Mouse (Mus musculus) E14TG2a.4 (cell line): ENCODE results near the gene Gpr27.

Experiments used
- H3K27me3 ChIP-seq: 2 replicates; pipeline ENCODE4 v1.6.1; 2014; ENCODE audit warnings: low read length, control low read depth; ENCODE audit not compliant: insufficient read depth
- H3K36me3 ChIP-seq: 2 replicates; pipeline ENCODE4 v1.6.1; 2014; ENCODE audit warnings: low read length, control low read depth; ENCODE audit not compliant: insufficient read depth
- H3K4me1 ChIP-seq: replicated peaks from 2 replicates; pipeline ENCODE4 v1.6.1; 2014; ENCODE audit warnings: low read depth, low read length, control low read depth
- H3K4me3 ChIP-seq: replicated peaks from 2 replicates; pipeline ENCODE4 v1.5.1; 2014; ENCODE audit warnings: mild to moderate bottlenecking, low read length
- H3K9me3 ChIP-seq: 2 replicates; pipeline ENCODE4 v1.6.1; 2014; ENCODE audit warnings: low read length, control low read depth
- CTCF ChIP-seq: conservative IDR thresholded peaks from 2 replicates; pipeline ENCODE4 v1.5.1; 2014; ENCODE audit warnings: low read length
- NANOG ChIP-seq: IDR thresholded peaks from 2 replicates; pipeline ENCODE4 v1.6.1; 2014; ENCODE audit warnings: borderline replicate concordance, low read length, mixed read lengths
- POU5F1 ChIP-seq: IDR thresholded peaks from 2 replicates; pipeline ENCODE4 v1.6.1; 2014; ENCODE audit warnings: low read length, borderline replicate concordance

Gene Gpr27

DNA sequence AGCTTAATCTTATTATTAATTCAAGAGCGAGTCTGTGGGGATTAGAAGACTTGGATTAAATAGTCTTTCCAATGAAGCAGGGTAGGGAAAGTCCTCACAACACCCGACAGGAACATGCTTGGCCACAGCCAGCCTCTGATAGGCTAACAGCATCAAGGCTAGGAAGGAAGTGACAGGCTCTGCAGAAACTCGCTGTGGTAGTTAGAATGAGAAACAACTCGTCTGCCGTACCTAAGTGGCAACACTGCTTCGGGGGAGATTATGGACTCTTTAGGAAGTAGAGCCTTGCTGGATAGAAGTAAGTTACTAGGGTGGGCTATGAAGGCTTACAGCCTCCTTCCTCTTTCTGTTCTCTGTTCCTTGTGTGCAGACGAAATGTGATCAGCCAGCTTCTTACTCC is 37.0 kb upstream of the Gpr27 start:
- H3K4me1 ChIP-seq = no peaks in the 10 kb centered on the region
- peaks cover 7% of the 10 kb centered on the region for H3K27me3 ChIP-seq
- no peaks in the 10 kb centered on the region for H3K9me3 ChIP-seq
- TF ChIP-seq POU5F1 = no peak
- TF ChIP-seq NANOG = no peak
- TF ChIP-seq CTCF = no peak
- no peak overlapping the region for H3K4me3 ChIP-seq
- no peaks in the 10 kb centered on the region for H3K36me3 ChIP-seq

DNA sequence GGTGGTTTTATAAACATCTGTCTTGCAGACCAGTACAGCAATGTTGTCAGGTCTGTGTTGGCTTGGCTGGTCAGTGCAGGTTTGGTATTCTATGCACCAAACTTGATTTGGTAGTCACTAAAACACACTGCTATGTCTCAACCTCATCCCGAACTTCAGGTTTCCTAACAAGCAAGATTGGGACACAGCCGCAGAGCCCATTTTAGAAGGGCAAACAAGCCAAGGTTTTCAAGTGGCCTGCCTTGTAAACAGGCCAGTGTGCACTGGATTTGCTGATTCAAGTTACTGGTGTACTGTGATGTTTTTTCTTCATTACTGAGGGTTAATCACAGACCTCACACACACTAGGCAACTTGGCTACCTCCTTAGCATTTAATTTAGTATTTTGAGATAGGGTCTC is 36.4 kb upstream of the Gpr27 start:
- no peak overlapping the region for H3K4me3 ChIP-seq
- peaks cover 7% of the 10 kb centered on the region for H3K27me3 ChIP-seq
- H3K4me1 ChIP-seq = no peaks in the 10 kb centered on the region
- no peaks in the 10 kb centered on the region for H3K36me3 ChIP-seq
- TF ChIP-seq NANOG (no peak), POU5F1 (no peak), CTCF (no peak)
- H3K9me3 ChIP-seq = no peaks in the 10 kb centered on the region

DNA sequence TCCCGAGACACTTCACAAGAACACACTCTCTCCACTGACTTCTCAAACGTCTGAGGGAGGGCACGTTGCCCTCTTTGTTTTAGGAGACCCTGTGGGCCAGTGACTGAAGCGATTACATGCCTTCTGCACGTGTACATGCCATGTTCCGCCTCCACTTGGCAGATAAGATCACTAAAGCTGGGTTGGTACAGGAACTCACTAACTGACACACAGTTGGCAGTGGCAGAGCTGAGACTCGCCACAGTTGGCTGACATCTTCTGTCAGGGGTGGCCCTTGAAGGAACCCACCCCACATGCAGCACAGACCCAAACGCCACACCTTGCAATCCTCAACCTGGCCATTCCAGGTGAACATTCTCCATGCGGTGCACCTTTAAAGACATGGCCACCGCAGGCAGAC is 33.9 kb upstream of the Gpr27 start:
- H3K36me3 ChIP-seq = no peaks in the 10 kb centered on the region
- no peaks in the 10 kb centered on the region for H3K9me3 ChIP-seq
- no peak overlapping the region for H3K4me3 ChIP-seq
- no peak for TF ChIP-seq NANOG
- TF ChIP-seq POU5F1 = no peak
- no peak for TF ChIP-seq CTCF
- peaks cover 12% of the 10 kb centered on the region for H3K27me3 ChIP-seq
- no peaks in the 10 kb centered on the region for H3K4me1 ChIP-seq

DNA sequence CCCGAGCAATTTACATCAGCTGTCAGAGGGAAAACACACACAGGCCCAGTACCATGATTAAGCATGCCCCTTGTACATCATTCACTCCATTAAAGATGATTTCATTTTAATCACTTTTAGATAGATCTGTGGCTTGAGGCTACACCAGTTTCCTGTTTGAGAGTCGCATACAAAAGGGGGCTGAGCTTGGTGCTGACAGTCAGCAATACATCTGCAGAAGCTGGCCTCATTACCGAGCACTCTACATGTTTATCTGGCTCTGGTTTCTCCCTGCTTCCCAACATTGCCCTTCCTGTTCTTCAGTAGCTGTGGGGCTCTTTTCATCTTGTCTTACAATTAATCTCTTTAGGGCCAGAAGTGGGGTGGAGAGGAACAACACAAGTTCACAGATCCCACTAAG is 32.0 kb upstream of the Gpr27 start:
- Histone ChIP-seq H3K4me3 (no peak overlapping the region), H3K27me3 (peaks cover 30% of the 10 kb centered on the region), H3K4me1 (no peaks in the 10 kb centered on the region), H3K9me3 (no peaks in the 10 kb centered on the region), H3K36me3 (no peaks in the 10 kb centered on the region)
- no peak for TF ChIP-seq NANOG
- no peak for TF ChIP-seq POU5F1
- TF ChIP-seq CTCF = no peak

DNA sequence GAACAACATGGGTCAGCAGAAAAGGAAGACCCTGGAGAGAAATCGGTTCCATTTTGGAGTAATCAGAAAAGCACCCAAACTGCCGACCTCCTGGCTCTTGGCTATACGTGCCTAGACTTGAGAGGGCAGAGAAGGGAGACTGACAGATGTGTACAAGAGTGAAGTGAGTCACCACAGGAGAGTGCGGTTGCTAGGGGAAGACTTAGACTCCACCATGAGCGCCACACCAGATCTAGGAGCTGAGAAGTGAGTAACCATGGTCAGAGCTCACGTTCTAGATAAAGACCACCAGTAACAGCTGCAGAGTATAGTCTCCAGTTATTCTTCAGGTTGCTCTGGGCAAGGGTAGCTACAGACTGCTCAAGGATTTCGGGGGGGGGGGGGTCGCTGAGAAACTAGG is 29.2 kb upstream of the Gpr27 start:
- H3K4me3 ChIP-seq = no peak overlapping the region
- H3K27me3 ChIP-seq = peaks cover 48% of the 10 kb centered on the region
- TF ChIP-seq POU5F1 (no peak), NANOG (no peak), CTCF (no peak)
- H3K9me3 ChIP-seq = no peaks in the 10 kb centered on the region
- no peaks in the 10 kb centered on the region for H3K36me3 ChIP-seq
- peaks cover 13% of the 10 kb centered on the region; the same call in 1 of the 2 replicates for H3K4me1 ChIP-seq

DNA sequence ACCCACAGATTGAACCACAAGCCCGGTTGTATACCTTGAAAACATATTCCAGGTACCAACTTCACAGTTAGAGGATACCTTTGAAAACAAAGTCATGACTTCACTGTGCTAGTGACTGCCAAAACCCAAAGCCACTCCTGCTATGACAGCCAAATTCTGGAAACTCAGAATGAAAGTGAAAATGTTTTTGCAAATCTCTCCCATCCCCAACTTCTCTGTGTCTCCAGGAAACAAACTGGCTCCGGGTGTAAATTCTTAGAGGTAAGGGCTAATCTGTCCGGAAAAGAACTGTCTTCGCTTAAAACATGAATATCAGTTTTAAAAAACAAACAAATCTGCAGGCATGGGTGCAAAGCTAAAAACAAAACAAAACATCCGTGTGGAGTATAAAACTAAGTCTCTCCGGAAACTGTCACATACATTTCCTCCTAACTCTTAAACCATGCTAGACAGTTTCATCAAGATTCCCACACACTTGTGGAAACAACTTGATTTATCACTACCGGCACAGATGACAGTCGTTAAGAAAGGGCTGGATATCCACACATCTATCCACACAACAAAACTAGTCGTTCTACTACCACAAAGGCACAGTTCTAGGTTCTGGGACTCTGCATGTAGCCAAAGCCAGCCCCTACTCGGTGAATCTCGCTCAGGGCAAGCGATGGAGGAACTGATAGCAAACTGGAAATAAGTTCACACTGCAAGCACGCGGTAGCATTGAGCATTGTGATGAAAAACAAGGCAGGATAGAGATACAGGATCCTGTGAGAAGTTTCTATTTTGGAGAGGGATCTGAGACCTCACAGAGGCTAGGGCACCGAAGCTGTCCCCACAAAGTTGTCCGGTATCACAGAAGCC is 26.8 kb upstream of the Gpr27 start:
- no peaks in the 10 kb centered on the region for H3K36me3 ChIP-seq
- TF ChIP-seq POU5F1 (no peak), NANOG (no peak), CTCF (no peak)
- H3K4me1 ChIP-seq = peaks cover 22% of the 10 kb centered on the region; the same call in 1 of the 2 replicates
- peak overlapping the region; percentile 83 for H3K4me3 ChIP-seq
- no peaks in the 10 kb centered on the region for H3K9me3 ChIP-seq
- H3K27me3 ChIP-seq = peaks cover 55% of the 10 kb centered on the region

DNA sequence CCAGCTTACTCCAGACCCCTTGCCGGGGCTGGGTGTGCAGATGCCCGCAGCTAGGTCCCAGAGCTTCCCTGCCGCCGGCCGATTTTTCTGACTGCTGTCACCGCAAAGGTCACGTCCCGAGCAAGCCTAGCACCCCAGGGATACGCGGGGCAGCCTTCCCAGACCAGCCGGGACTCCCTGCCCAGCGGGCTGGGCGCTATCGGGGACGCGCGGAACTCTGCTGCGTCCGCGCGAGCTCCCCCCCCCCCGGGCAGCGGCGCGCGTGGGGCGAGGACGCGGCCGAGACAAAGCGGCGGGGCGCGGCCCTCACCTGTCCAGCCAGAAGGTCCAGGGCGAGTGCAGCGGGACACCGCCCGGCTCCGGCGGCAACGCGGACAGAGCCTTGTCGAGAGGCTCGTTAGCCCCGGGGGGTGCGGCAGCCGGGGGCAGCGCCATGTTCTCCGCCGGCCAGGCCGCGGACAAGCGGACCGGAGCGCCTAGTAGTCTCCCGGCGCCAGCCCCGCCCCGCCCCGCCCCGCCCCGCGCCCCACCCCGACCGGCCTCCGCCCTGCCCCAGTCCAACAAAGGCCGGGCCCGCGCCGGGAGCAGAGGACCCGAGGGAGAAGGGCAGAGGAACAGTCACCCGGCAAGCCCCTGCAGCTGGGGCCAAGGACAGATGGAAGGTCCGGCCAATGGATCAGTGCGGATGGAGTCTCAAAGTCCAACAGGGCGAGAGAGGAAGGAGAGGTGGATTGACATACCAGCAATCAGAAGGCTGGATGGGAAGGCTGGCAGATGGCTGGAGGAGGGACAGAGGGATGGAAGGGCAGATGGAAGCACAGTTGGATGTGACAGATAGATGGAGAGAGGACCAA is 25.9 kb upstream of the Gpr27 start, which contains the start of the genes Eif4e3 and Gm20696:
Eif4e3 (minus strand) TSS at position 454 of the 854 bp plus-strand sequence.
Gm20696 (minus strand) TSS at position 480 of the 854 bp plus-strand sequence.
- Histone ChIP-seq H3K4me3 (peak within 1 kb of the TSS; percentile 83), H3K4me1 (peaks cover 22% of the 10 kb centered on the region; the same call in 1 of the 2 replicates), H3K27me3 (peaks cover 55% of the 10 kb centered on the region), H3K36me3 (no peaks in the 10 kb centered on the region), H3K9me3 (no peaks in the 10 kb centered on the region)
- no peak for TF ChIP-seq POU5F1
- TF ChIP-seq CTCF = no peak
- no peak for TF ChIP-seq NANOG

DNA sequence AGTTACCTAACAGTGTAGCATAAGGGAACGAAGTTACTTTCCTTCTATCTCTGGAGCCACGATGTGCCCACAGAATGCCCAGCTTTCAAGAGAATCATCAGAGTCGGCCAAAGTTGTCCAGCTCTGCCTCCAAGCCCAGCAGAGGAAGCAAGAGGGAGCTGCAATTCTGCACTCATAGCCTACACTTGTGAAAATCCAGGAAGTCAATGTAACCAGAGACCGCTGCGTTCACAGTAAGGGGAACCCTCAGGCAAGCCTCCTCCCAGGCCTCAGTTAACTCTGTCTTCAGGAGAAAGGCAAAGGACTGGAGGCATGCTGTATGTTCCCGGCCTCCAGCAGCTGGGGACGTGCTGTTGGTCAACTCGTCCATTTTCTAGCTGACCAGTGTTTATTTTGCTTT is 25.2 kb upstream of the Gpr27 start:
- H3K9me3 ChIP-seq = no peaks in the 10 kb centered on the region
- H3K4me3 ChIP-seq = no peak overlapping the region
- H3K27me3 ChIP-seq = peaks cover 55% of the 10 kb centered on the region
- H3K4me1 ChIP-seq = peaks cover 22% of the 10 kb centered on the region; the same call in 1 of the 2 replicates
- H3K36me3 ChIP-seq = no peaks in the 10 kb centered on the region
- TF ChIP-seq POU5F1 (no peak), CTCF (no peak), NANOG (no peak)
